In the genomic region with DNA sequence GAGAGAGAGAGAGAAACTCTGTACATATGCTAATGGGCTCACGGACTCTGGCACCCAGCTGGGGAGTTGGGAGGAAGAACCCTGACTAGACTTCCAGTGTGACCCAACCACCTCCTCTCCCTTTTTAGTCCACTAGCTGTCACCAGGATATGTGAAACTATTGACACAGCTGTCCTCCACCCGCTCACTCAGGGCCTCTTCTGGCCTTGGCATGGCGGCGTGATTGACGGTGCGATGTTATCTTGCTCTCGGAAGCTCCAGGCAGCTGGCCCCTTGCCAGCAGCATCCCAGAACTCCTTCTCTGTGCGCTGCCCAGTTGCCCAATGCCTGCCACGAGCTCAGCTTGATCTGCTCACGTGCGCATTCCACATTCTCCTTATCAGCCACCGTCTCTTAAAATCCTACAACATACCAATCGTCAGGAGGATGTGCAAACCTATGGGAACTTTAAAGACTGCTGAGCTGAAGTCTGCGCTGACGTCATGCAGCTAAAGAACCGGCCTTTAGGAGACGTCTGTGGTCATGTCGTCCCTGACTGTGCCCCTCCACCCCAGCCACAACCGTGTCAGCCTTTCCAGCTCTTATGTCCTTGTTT, we compare ENCODE assay signal across 8 mouse cellular contexts. TPM values are rescaled to one million over a fixed set of nuclear protein-coding genes. Genes with fewer than 3 reads are reported as not detected.
A peak's percentile ranks its signal among the peaks of the same experiment; 100 is the strongest.
DNase-seq lines count a peak whose midpoint lies in the region; ATAC-seq and TF ChIP-seq lines count a peak whose summit lies in the region.

No protein-coding gene starts in this region.

- H3K27me3 ChIP-seq in heart, embryonic 15.5 days, result no peaks in the 10 kb centered on the region
- no peaks in the 10 kb centered on the region for H3K27me3 ChIP-seq in liver, postnatal 0 days (ENCODE audit: insufficient read depth, low read length)

- H3K4me2 ChIP-seq in heart, embryonic 15.5 days, result peak overlapping the region; percentile 26; the same call in 1 of the 2 replicates
- no peak overlapping the region for H3K4me2 ChIP-seq in liver, postnatal 0 days (ENCODE audit: low read depth, low read length)

- no peaks in the 10 kb centered on the region for H3K36me3 ChIP-seq in heart, embryonic 15.5 days
- H3K36me3 ChIP-seq in liver, postnatal 0 days (replicated peaks; ENCODE audit: insufficient read depth, low read length), result no peaks in the 10 kb centered on the region

- ATAC-seq in heart, embryonic 15.5 days (replicated peaks; ENCODE audit: insufficient number of reproducible peaks, insufficient read depth, low FRiP score, low read depth), result peak; percentile 68
- peak; percentile 79 for ATAC-seq in liver, postnatal 0 days

- H3K27ac ChIP-seq in heart, embryonic 15.5 days, result peak overlapping the region; percentile 40
- no peak overlapping the region for H3K27ac ChIP-seq in liver, postnatal 0 days (ENCODE audit: low read depth)

- peaks cover 11% of the 10 kb centered on the region; the same call in 1 of the 2 replicates for H3K4me1 ChIP-seq in heart, embryonic 15.5 days (replicated peaks)
- H3K4me1 ChIP-seq in liver, postnatal 0 days (ENCODE audit: insufficient read depth), result no peaks in the 10 kb centered on the region

- WGBS in heart, embryonic 15.5 days, result 16% methylated on average over 19 of the region's 19 CpGs
- WGBS in liver, postnatal 0 days (ENCODE audit: insufficient replicate concordance), result 37% methylated on average over 19 of the region's 19 CpGs

- no peak overlapping the region for H3K9ac ChIP-seq in heart, embryonic 15.5 days
- no peak overlapping the region for H3K9ac ChIP-seq in liver, postnatal 0 days (replicated peaks)

- no peaks in the 10 kb centered on the region for H3K9me3 ChIP-seq in heart, embryonic 15.5 days (replicated peaks)
- H3K9me3 ChIP-seq in liver, postnatal 0 days (ENCODE audit: low read length), result no peaks in the 10 kb centered on the region

- TF ChIP-seq POLR2A in brain, embryonic 14.5 days (IDR thresholded peaks at IDR 0.05; ENCODE audit: borderline replicate concordance, extremely low read depth, insufficient read depth, insufficient read length, poor library complexity, severe bottlenecking), result no peak

- TF ChIP-seq CTCF in brain, embryonic 14.5 days (IDR thresholded peaks at IDR 0.05; ENCODE audit: borderline replicate concordance, extremely low read depth, insufficient read depth, insufficient read length), result no peak
- TF ChIP-seq CTCF in liver, postnatal 0 days (IDR thresholded peaks at IDR 0.05; ENCODE audit: low read depth), result no peak

- DNase-seq in left cerebral cortex, postnatal 4 days, result peak; percentile 54
- DNase-seq in left cerebral cortex, adult 11 months (ENCODE audit: low spot score), result no peak
- peak; percentile 68 for DNase-seq in brain, embryonic 14.5 days (ENCODE audit: low read depth)
- DNase-seq in liver, postnatal 0 days, result peak; percentile 62
- no peak for DNase-seq in adipocyte (ENCODE audit: low spot score)
- no peak for DNase-seq in urinary bladder, adult 18-20 months (ENCODE audit: low spot score in 2 of 2)
- DNase-seq in spleen, postnatal 14 days (ENCODE audit: low spot score in 2 of 2), result no peak

- H3K4me3 ChIP-seq in heart, embryonic 15.5 days, result no peak overlapping the region
- no peak overlapping the region for H3K4me3 ChIP-seq in liver, postnatal 0 days (ENCODE audit: low read depth, low read length)

- no peak for TF ChIP-seq EP300 in liver, postnatal 0 days (IDR thresholded peaks at IDR 0.05; ENCODE audit: low read depth)

- intact Hi-C loops in left cerebral cortex, postnatal 4 days (cut with DNase I), result no loop called here

RNA-seq across cellular contexts. Expression of gene Padi4, which starts 5.9 kb away (rescaled TPM):
- total RNA-seq in left cerebral cortex, postnatal 4 days (2021), result not detected
- polyA plus RNA-seq in brain, embryonic 14.5 days (2012; rRNA removed), result 0.11 and 0.14 TPM in 2 replicates
- 1.9 and 2.5 TPM in 2 replicates for polyA plus RNA-seq in heart, embryonic 15.5 days (2015; fragmentation: Nextera tagmentation; extraction: Ambion mirVana)
- 3.6 and 4.5 TPM in 2 replicates for polyA plus RNA-seq in liver, postnatal 0 days (2015; fragmentation: Nextera tagmentation; extraction: Ambion mirVana)

RNA-seq across cellular contexts. Expression of gene Padi3, which starts 30.5 kb away (rescaled TPM):
- total RNA-seq in left cerebral cortex, postnatal 4 days (2021), result not detected
- polyA plus RNA-seq in brain, embryonic 14.5 days (2012; rRNA removed), result 0.01 and 0.05 TPM in 2 replicates
- 0.14 and 0.34 TPM in 2 replicates for polyA plus RNA-seq in heart, embryonic 15.5 days (2015; fragmentation: Nextera tagmentation; extraction: Ambion mirVana)
- 0.06 and 0.11 TPM in 2 replicates for polyA plus RNA-seq in liver, postnatal 0 days (2015; fragmentation: Nextera tagmentation; extraction: Ambion mirVana)

RNA-seq across cellular contexts. Expression of gene Padi6, which starts 37.5 kb away (rescaled TPM):
- 1 to 10 TPM in 1 of 2 experiments, under 1 TPM in 1; 0.42 to 1.4 TPM for total RNA-seq in left cerebral cortex, postnatal 4 days (2021)
- 0.04 TPM in 1 of 2 replicates, not detected in the other for polyA plus RNA-seq in brain, embryonic 14.5 days (2012; rRNA removed)
- polyA plus RNA-seq in heart, embryonic 15.5 days (2015; fragmentation: Nextera tagmentation; extraction: Ambion mirVana), result 0.30 TPM in 1 of 2 replicates, not detected in the other
- not detected in 2 replicates for polyA plus RNA-seq in liver, postnatal 0 days (2015; fragmentation: Nextera tagmentation; extraction: Ambion mirVana)

Comparison
In these comparisons a context has a peak if more than half of its experiments do, and no peak if none do; other contexts are left out.
1. DNase-seq: peak in left cerebral cortex, postnatal 4 days (single experiment), brain, embryonic 14.5 days (single experiment) and liver, postnatal 0 days (single experiment); none in left cerebral cortex, adult 11 months (single experiment), adipocyte (single experiment), urinary bladder, adult 18-20 months (0 of 2) and spleen, postnatal 14 days (0 of 2).